Mouse (Mus musculus) R1 (cell line): Measurements from ENCODE around the gene Ifnlr1.

Source experiments
- DNase-seq: peaks from one replicate; pipeline ENCODE4 v3.0.0-alpha.2; 2018; ENCODE audit warnings: low read depth, low spot score

The Ifnlr1 gene

GRCm38 (mm10) chr4:135743520-135743919, 57.4 kb downstream of the Ifnlr1 start:
- DNase-seq = no peak

GRCm38 (mm10) chr4:135744726-135745448, 58.8 kb downstream of the Ifnlr1 start:
- DNase-seq = no peak

GRCm38 (mm10) chr4:135745613-135746012, 59.5 kb downstream of the Ifnlr1 start:
- no peak for DNase-seq

- DNase-seq = peak; percentile 59
Observed at GRCm38 (mm10) chr4:135750896-135751295, 64.8 kb downstream of the Ifnlr1 start.

GRCm38 (mm10) chr4:135752106-135752778, 66.2 kb downstream of the Ifnlr1 start:
- DNase-seq = no peak

- DNase-seq = no peak
Observed at GRCm38 (mm10) chr4:135752779-135753164, 66.7 kb downstream of the Ifnlr1 start.
